Mouse (Mus musculus) limb, embryonic 10.5 days (tissue): ENCODE data around the gene Tpcn1. TPM values are rescaled to one million over a fixed set of nuclear protein-coding genes. Genes with fewer than 3 reads are reported as not detected.

Experiments
- DNase-seq: peaks from one replicate; pipeline ENCODE4 v3.0.0-alpha.2; 2017; ENCODE audit warnings: low spot score
- H3K27ac ChIP-seq: fragments of 300-500 bp; sonication (generic); 2 replicates; pipeline ENCODE4 v1.5.1; 2016; ENCODE audit warnings: mild to moderate bottlenecking
- H3K27me3 ChIP-seq: fragments of 300-500 bp; sonication (generic); 2 replicates; pipeline ENCODE4 v1.6.1; 2016; ENCODE audit warnings: low read depth, mild to moderate bottlenecking; ENCODE audit not compliant: poor library complexity, severe bottlenecking
- H3K36me3 ChIP-seq: fragments of 300-500 bp; sonication (generic); 2 replicates; pipeline ENCODE4 v1.6.1; 2016; ENCODE audit warnings: mild to moderate bottlenecking, moderate library complexity
- H3K4me1 ChIP-seq: fragments of 300-500 bp; sonication (generic); 2 replicates; pipeline ENCODE4 v1.6.1; 2016
- H3K4me3 ChIP-seq: fragments of 300-500 bp; sonication (generic); 2 replicates; pipeline ENCODE4 v1.5.1; 2016; ENCODE audit warnings: mild to moderate bottlenecking, moderate library complexity
- H3K9me3 ChIP-seq: fragments of 300-500 bp; sonication (generic); replicated peaks from 2 replicates; pipeline ENCODE4 v1.6.1; 2016; ENCODE audit warnings: mild to moderate bottlenecking
- WGBS: fragments of 180-500 bp; shearing (Covaris S2); methylation state at CpG from one replicate; pipeline ENCODE4 v1.1.7; 2016; 5-methylcytosine and 5-hydroxymethylcytosine counted together
- polyA plus RNA-seq: library from polyadenylated mRNA; unstranded; fragments of >200 nt; fragmentation: Nextera tagmentation; extraction: Ambion mirVana; gene quantifications from 2 replicates; pipeline ENCODE4 v1.2.1, GENCODE M21; 2016

The Tpcn1 gene
- polyA plus RNA-seq, 1 experiment from 2014 or later = 13.2 TPM

- 94% methylated on average over 23 of the region's 23 CpGs for WGBS
- no peak overlapping the region for H3K27ac ChIP-seq
- H3K4me3 ChIP-seq = no peak overlapping the region
- no peak for DNase-seq
- H3K4me1 ChIP-seq = peaks cover 6% of the 10 kb centered on the region
- no peaks in the 10 kb centered on the region for H3K27me3 ChIP-seq
- H3K9me3 ChIP-seq = no peaks in the 10 kb centered on the region
- H3K36me3 ChIP-seq = peaks cover 99% of the 10 kb centered on the region
These were observed 32.7 kb upstream of the Tpcn1 start for GRCm38 (mm10) chr5:120621078-120621765.

- Histone ChIP-seq H3K9me3 (no peaks in the 10 kb centered on the region), H3K36me3 (peaks cover 99% of the 10 kb centered on the region), H3K27ac (no peak overlapping the region), H3K4me1 (peaks cover 6% of the 10 kb centered on the region), H3K27me3 (no peaks in the 10 kb centered on the region), H3K4me3 (no peak overlapping the region)
- peak; percentile 89 for DNase-seq
- WGBS = 77% methylated on average over 18 of the region's 18 CpGs
These were observed 32.1 kb upstream of the Tpcn1 start for GRCm38 (mm10) chr5:120620375-120621077.

GRCm38 (mm10) chr5:120619201-120619600 is 30.7 kb upstream of the Tpcn1 start:
- WGBS = 14% methylated on average over 5 of the region's 5 CpGs

GRCm38 (mm10) chr5:120618778-120619177 is 30.3 kb upstream of the Tpcn1 start:
- 84% methylated on average over 12 of the region's 12 CpGs for WGBS
- Histone ChIP-seq H3K27me3 (no peaks in the 10 kb centered on the region), H3K4me3 (no peak overlapping the region), H3K9me3 (no peaks in the 10 kb centered on the region), H3K36me3 (peaks cover 89% of the 10 kb centered on the region), H3K4me1 (peaks cover 10% of the 10 kb centered on the region), H3K27ac (no peak overlapping the region)
- DNase-seq = no peak

More at GRCm38 (mm10) chr5:120619201-120619600, 30.7 kb upstream of the Tpcn1 start:
- Histone ChIP-seq H3K4me1 (peaks cover 6% of the 10 kb centered on the region), H3K27me3 (no peaks in the 10 kb centered on the region), H3K4me3 (no peak overlapping the region), H3K27ac (no peak overlapping the region), H3K9me3 (no peaks in the 10 kb centered on the region), H3K36me3 (peaks cover 93% of the 10 kb centered on the region)
- DNase-seq = peak; percentile 81

- H3K27ac ChIP-seq = no peak overlapping the region
- H3K36me3 ChIP-seq = peaks cover 60% of the 10 kb centered on the region
- H3K27me3 ChIP-seq = no peaks in the 10 kb centered on the region
- WGBS = 98% methylated on average over 4 of the region's 4 CpGs
- no peaks in the 10 kb centered on the region for H3K9me3 ChIP-seq
- DNase-seq = no peak
- H3K4me3 ChIP-seq = no peak overlapping the region
- H3K4me1 ChIP-seq = peaks cover 20% of the 10 kb centered on the region
These were observed 27.4 kb upstream of the Tpcn1 start for GRCm38 (mm10) chr5:120615903-120616302.

GRCm38 (mm10) chr5:120612822-120613604 is 24.5 kb upstream of the Tpcn1 start:
- peaks cover 52% of the 10 kb centered on the region for H3K36me3 ChIP-seq

GRCm38 (mm10) chr5:120612442-120612821 is 24.0 kb upstream of the Tpcn1 start, which contains the start of the genes Rita1 and Ddx54:
Gene Rita1, minus strand, starts transcription at chr5:120612589.
Gene Ddx54, plus strand, starts transcription at chr5:120612739.
- H3K27ac ChIP-seq = peak within 1 kb of the TSS; percentile 97
- WGBS = under 1% methylated on average over 22 of the region's 22 CpGs
- peaks cover 48% of the 10 kb centered on the region for H3K36me3 ChIP-seq
- H3K4me3 ChIP-seq = peak within 1 kb of the TSS; percentile 76
- no peaks in the 10 kb centered on the region for H3K27me3 ChIP-seq
- peak; percentile 98 for DNase-seq
- peaks cover 21% of the 10 kb centered on the region for H3K4me1 ChIP-seq
- no peaks in the 10 kb centered on the region for H3K9me3 ChIP-seq

More at GRCm38 (mm10) chr5:120612822-120613604, 24.5 kb upstream of the Tpcn1 start:
- Histone ChIP-seq H3K4me1 (peaks cover 21% of the 10 kb centered on the region), H3K27ac (peak overlapping the region; percentile 97), H3K27me3 (no peaks in the 10 kb centered on the region), H3K4me3 (peak overlapping the region; percentile 76), H3K9me3 (no peaks in the 10 kb centered on the region)
- DNase-seq = peak; percentile 97
- WGBS = under 1% methylated on average over 69 of the region's 69 CpGs

GRCm38 (mm10) chr5:120611416-120611815 is 22.9 kb upstream of the Tpcn1 start:
- 65% methylated on average over 8 of the region's 8 CpGs for WGBS
- peaks cover 38% of the 10 kb centered on the region for H3K36me3 ChIP-seq
- H3K4me1 ChIP-seq = peaks cover 21% of the 10 kb centered on the region
- H3K27ac ChIP-seq = no peak overlapping the region
- DNase-seq = no peak
- H3K27me3 ChIP-seq = no peaks in the 10 kb centered on the region
- H3K4me3 ChIP-seq = peak overlapping the region; percentile 76
- no peaks in the 10 kb centered on the region for H3K9me3 ChIP-seq

GRCm38 (mm10) chr5:120610906-120611305 is 22.4 kb upstream of the Tpcn1 start:
- no peak overlapping the region for H3K27ac ChIP-seq
- no peaks in the 10 kb centered on the region for H3K9me3 ChIP-seq
- 92% methylated on average over 5 of the region's 5 CpGs for WGBS
- peaks cover 33% of the 10 kb centered on the region for H3K36me3 ChIP-seq
- DNase-seq = no peak
- peaks cover 21% of the 10 kb centered on the region for H3K4me1 ChIP-seq
- H3K4me3 ChIP-seq = peak overlapping the region; percentile 76; the same call in 1 of the 2 replicates
- H3K27me3 ChIP-seq = no peaks in the 10 kb centered on the region

- 92% methylated on average over 16 of the region's 16 CpGs for WGBS
- Histone ChIP-seq H3K9me3 (no peaks in the 10 kb centered on the region), H3K27me3 (no peaks in the 10 kb centered on the region)
These were observed 20.8 kb upstream of the Tpcn1 start for GRCm38 (mm10) chr5:120609246-120609775.

GRCm38 (mm10) chr5:120607335-120607734 is 18.9 kb upstream of the Tpcn1 start:
- 79% methylated on average over 3 of the region's 3 CpGs for WGBS
- H3K27me3 ChIP-seq = no peaks in the 10 kb centered on the region
- H3K4me3 ChIP-seq = no peak overlapping the region
- H3K36me3 ChIP-seq = peaks cover 22% of the 10 kb centered on the region
- H3K4me1 ChIP-seq = peaks cover 24% of the 10 kb centered on the region
- no peak overlapping the region for H3K27ac ChIP-seq
- no peak for DNase-seq
- H3K9me3 ChIP-seq = no peaks in the 10 kb centered on the region

More at GRCm38 (mm10) chr5:120609246-120609775, 20.8 kb upstream of the Tpcn1 start:
- peaks cover 30% of the 10 kb centered on the region for H3K4me1 ChIP-seq
- H3K27ac ChIP-seq = no peak overlapping the region
- H3K36me3 ChIP-seq = peaks cover 22% of the 10 kb centered on the region
- DNase-seq = no peak
- no peak overlapping the region for H3K4me3 ChIP-seq

- Histone ChIP-seq H3K27ac (no peak overlapping the region), H3K4me1 (peaks cover 18% of the 10 kb centered on the region)
- no peak for DNase-seq
These were observed 18.2 kb upstream of the Tpcn1 start for GRCm38 (mm10) chr5:120606590-120607200.

More at GRCm38 (mm10) chr5:120606590-120607200, 18.2 kb upstream of the Tpcn1 start:
- no peaks in the 10 kb centered on the region for H3K9me3 ChIP-seq
- H3K36me3 ChIP-seq = peaks cover 22% of the 10 kb centered on the region
- no peak overlapping the region for H3K4me3 ChIP-seq
- WGBS = 69% methylated on average over 25 of the region's 25 CpGs
- no peaks in the 10 kb centered on the region for H3K27me3 ChIP-seq
